ENCODE assay signal across 8 mouse cellular contexts in the genomic region with DNA sequence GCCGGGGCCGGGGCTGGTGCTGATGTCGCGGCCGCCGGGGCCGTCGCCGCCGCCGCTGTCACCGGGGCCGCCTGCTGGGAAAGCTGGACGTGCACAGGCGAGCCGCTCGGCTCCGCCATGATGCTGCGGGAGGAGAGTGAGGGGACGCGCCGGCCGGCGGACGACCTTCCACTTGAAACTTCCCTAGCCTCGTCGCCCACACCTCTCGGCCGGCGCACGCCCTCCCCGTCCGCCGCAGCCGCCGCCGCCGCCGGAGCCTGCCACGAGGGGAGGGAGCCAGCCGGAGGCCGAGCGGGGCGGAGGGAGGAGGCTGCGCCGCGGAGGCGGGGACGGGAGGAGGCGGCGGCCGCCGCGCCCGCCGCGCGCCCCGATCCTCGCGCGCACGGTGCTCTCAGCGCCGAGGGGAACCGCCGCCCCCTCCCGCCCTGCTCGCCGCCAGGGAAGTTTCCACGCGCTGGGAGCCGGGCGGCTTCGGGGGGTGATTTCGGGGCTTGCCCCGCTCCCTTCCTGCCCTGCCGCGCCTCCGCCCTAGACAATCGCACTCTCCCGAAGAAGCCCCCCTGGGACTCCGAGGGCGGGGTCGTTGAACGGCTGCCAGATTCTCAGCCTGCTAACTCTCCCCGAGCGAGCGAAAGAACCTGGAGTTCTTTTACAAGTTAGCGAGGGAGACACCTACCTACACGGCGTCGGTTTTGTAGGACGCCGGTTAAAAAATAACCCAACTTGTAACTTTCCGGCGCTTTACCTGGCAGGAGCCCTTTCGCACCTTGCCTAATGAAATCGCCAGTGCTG. TPM values are rescaled to one million over a fixed set of nuclear protein-coding genes. Genes with fewer than 3 reads are reported as not detected.
DNase-seq lines count a peak whose midpoint lies in the region; ATAC-seq and TF ChIP-seq lines count a peak whose summit lies in the region.

A gene (minus strand): TSS at position 510 of the 792 bp plus-strand sequence.

- 2% methylated on average over 91 of the region's 99 CpGs for WGBS in lung, adult 2 months

- no peak for DNase-seq in G1E (ENCODE audit: low spot score)
- peak; percentile 80 for DNase-seq in cerebellum, adult 11-12 months
- DNase-seq in forelimb bud, embryonic 11.5 days (ENCODE audit: low read depth, low spot score): peak; percentile 73
- DNase-seq in heart, postnatal 36 days: peak; percentile 88 to 89
- peak; percentile 45 to 67 for DNase-seq in layer of hippocampus, adult 18-20 months (ENCODE audit: low spot score in 2 of 2)
- DNase-seq in lung, adult 2 months: peak; percentile 71
- peak; percentile 77 for DNase-seq in ovary, adult 18-20 months (ENCODE audit: low spot score)
- DNase-seq in thymus, postnatal 25 days: peak; percentile 78

- no peak for ATAC-seq in G1E (ENCODE audit: extremely low read depth, insufficient number of reproducible peaks, low FRiP score, poor library complexity, severe bottlenecking)

- H3K4me1 ChIP-seq in G1E (ENCODE audit: insufficient read depth, low read depth, low read length): no peaks in the 10 kb centered on the region
- peaks cover 3% of the 10 kb centered on the region for H3K4me1 ChIP-seq in lung, adult 2 months (ENCODE audit: control insufficient read depth, insufficient read depth, low read length)

- H3K27me3 ChIP-seq in G1E (ENCODE audit: insufficient read depth, low read length): no peaks in the 10 kb centered on the region

- H3K9me3 ChIP-seq in G1E (replicated peaks): peaks cover 26% of the 10 kb centered on the region

- intact Hi-C loops in heart, postnatal 36 days (cut with DNase I): loop anchor here (2.0 to 10.0 kb wide), 3 partner anchors 41 to 247 kb away; no protein-coding TSS in a partner anchor

- peak within 1 kb of the TSS; percentile 9; the same call in 1 of the 2 replicates for H3K4me3 ChIP-seq in G1E (ENCODE audit: low read depth, low read length)
- H3K4me3 ChIP-seq in lung, adult 2 months (replicated peaks; ENCODE audit: extremely low read depth, low read depth, low read length): peak within 1 kb of the TSS; percentile 83

- TF ChIP-seq CTCF in G1E (IDR thresholded peaks at IDR 0.05; ENCODE audit: low read depth, low read length): no peak
- no peak for TF ChIP-seq CTCF in lung, adult 2 months (IDR thresholded peaks at IDR 0.05; ENCODE audit: insufficient read depth, low read length)

- no peak for TF ChIP-seq POLR2A in lung, adult 2 months (IDR thresholded peaks at IDR 0.05; ENCODE audit: borderline replicate concordance, extremely low read depth, low read depth, low read length)

- no peaks in the 10 kb centered on the region for H3K36me3 ChIP-seq in G1E (replicated peaks)

RNA-seq across cellular contexts. Expression of the gene that starts here (rescaled TPM):
- not detected in 2 replicates for total RNA-seq in G1E (2014; fragmentation: Nextera tagmentation)
- total RNA-seq in G1E (2017): 0.11 TPM in 1 of 2 replicates, not detected in the other
- polyA plus RNA-seq in G1E (2012): not detected in 2 replicates
- 10 to 100 TPM; 67.5 to 80.3 TPM for total RNA-seq in heart, postnatal 36 days (2021)
- total RNA-seq in layer of hippocampus, adult 18-20 months (2021): 10 to 100 TPM; 82.1 to 82.4 TPM
- 3.6 TPM in 2 replicates for polyA plus RNA-seq in lung, adult 2 months (2012; rRNA removed)

Comparison
In these comparisons a context has a peak if more than half of its experiments do, and no peak if none do; other contexts are left out.
1. RNA of the gene that starts here (total RNA-seq): 82.1 to 82.4 TPM in layer of hippocampus, adult 18-20 months and 67.5 to 80.3 TPM in heart, postnatal 36 days; 0.11 TPM in G1E; every median in the first group is over 10 times any median in the second.